8 mouse cellular contexts compared by ENCODE assay signal in the genomic region with DNA sequence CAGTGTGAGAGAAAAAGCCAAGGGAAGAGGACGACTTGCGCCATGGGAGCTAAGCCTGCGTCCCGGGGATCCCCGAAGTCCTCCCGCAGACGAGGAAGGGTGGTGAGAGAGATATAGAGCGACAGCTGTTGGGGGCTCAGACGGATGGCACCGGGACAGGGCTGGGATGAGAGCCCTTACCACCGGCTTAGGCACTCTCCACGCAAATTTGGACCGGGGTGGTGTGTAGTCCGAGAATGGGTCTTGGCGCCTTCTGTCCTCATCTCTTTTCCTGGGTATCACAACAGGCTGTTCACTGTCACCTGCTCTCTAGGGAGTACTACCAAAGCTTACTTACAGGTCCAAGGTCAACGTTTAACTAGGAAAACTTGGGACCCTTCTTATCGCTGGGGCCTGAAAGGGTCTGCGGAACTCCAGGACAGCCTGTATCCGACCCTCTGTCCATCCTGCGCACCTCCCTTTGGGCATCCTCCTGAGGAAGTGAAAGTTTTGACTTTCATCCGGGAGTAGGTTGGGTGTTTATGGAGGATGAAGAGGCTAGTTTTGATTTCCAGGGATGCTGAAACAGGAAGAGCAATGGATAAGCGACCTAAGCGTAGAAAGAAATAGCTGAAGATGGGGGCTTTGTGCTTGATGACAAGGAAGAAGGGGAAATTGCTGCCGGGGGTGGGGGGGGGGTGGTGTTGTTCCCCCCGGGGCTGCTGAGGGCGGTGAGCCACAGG. TPM values are rescaled to one million over a fixed set of nuclear protein-coding genes. Genes with fewer than 3 reads are reported as not detected.
A peak's percentile ranks its signal among the peaks of the same experiment; 100 is the strongest.
DNase-seq lines count a peak whose midpoint lies in the region; ATAC-seq and TF ChIP-seq lines count a peak whose summit lies in the region.

No protein-coding gene starts in this region.

- no peak for DNase-seq in lung, postnatal 25 days (ENCODE audit: low spot score)
- DNase-seq in cerebellum, postnatal 25 days, result peak; percentile 49 to 51
- no peak for DNase-seq in thymus, postnatal 10 days (ENCODE audit: low spot score in 2 of 2)
- DNase-seq in ovary, adult 18-20 months (ENCODE audit: low spot score), result no peak

- H3K27ac ChIP-seq in lung, embryonic 15.5 days, result no peak overlapping the region
- H3K27ac ChIP-seq in hindbrain, embryonic 16.5 days (ENCODE audit: low read depth, low read length), result no peak overlapping the region

- TF ChIP-seq POLR2A in myocyte (IDR thresholded peaks at IDR 0.05; ENCODE audit: insufficient read length, low read depth), result no peak

- H3K27me3 ChIP-seq in lung, embryonic 15.5 days, result peaks cover 54% of the 10 kb centered on the region
- no peaks in the 10 kb centered on the region; the same call in none of the 2 replicates for H3K27me3 ChIP-seq in hindbrain, embryonic 16.5 days (replicated peaks; ENCODE audit: control insufficient read depth, insufficient read depth, low read length)
- H3K27me3 ChIP-seq in myocyte (ENCODE audit: control insufficient read depth, insufficient read depth, insufficient read length), result no peaks in the 10 kb centered on the region

- peaks cover 9% of the 10 kb centered on the region; the same call in 1 of the 2 replicates for H3K4me1 ChIP-seq in lung, embryonic 15.5 days
- H3K4me1 ChIP-seq in hindbrain, embryonic 16.5 days (ENCODE audit: control insufficient read depth, insufficient read depth, low read depth, low read length), result peaks cover 9% of the 10 kb centered on the region

- peak overlapping the region; percentile 67 for H3ac ChIP-seq in myocyte (ENCODE audit: control insufficient read depth, insufficient read length)

- WGBS in lung, embryonic 15.5 days, result under 1% methylated on average over 26 of the region's 26 CpGs
- WGBS in hindbrain, embryonic 16.5 days, result under 1% methylated on average over 26 of the region's 26 CpGs

- H3K36me3 ChIP-seq in lung, embryonic 15.5 days, result no peaks in the 10 kb centered on the region
- no peaks in the 10 kb centered on the region for H3K36me3 ChIP-seq in hindbrain, embryonic 16.5 days (ENCODE audit: control insufficient read depth, insufficient read depth, low read length)
- no peaks in the 10 kb centered on the region for H3K36me3 ChIP-seq in myocyte (ENCODE audit: control insufficient read depth, insufficient read depth)

- H3K9me3 ChIP-seq in lung, embryonic 15.5 days, result no peaks in the 10 kb centered on the region
- no peaks in the 10 kb centered on the region for H3K9me3 ChIP-seq in hindbrain, embryonic 16.5 days (ENCODE audit: control insufficient read depth, low read length)

- H3K4me3 ChIP-seq in lung, embryonic 15.5 days, result peak overlapping the region; percentile 49
- peak overlapping the region; percentile 69 for H3K4me3 ChIP-seq in hindbrain, embryonic 16.5 days (ENCODE audit: low read length)
- H3K4me3 ChIP-seq in myocyte, result peak overlapping the region; percentile 89

- 0 out of 2 replicates have a peak overlapping the region, but pooled peaks have one; percentile 20 for H3K9ac ChIP-seq in lung, embryonic 15.5 days
- H3K9ac ChIP-seq in hindbrain, embryonic 16.5 days (ENCODE audit: low read depth, low read length), result peak overlapping the region; percentile 59

- ATAC-seq in lung, embryonic 15.5 days (ENCODE audit: borderline replicate concordance, extremely low read depth, low FRiP score, low TSS enrichment), result peak; percentile 32
- ATAC-seq in hindbrain, embryonic 16.5 days, result peak; percentile 4; the same call in 1 of the 2 replicates
- no peak for ATAC-seq in monocyte, adult 5-6 weeks (replicated peaks; ENCODE audit: insufficient number of reproducible peaks, low FRiP score, low TSS enrichment, poor library complexity, severe bottlenecking)

- peaks cover 51% of the 10 kb centered on the region for H3K79me2 ChIP-seq in myocyte (ENCODE audit: control insufficient read depth, insufficient read depth)

- H3K4me2 ChIP-seq in lung, embryonic 15.5 days, result peak overlapping the region; percentile 83
- peak overlapping the region; percentile 70 for H3K4me2 ChIP-seq in hindbrain, embryonic 16.5 days (ENCODE audit: low read length)
- peak overlapping the region; percentile 94 for H3K4me2 ChIP-seq in myocyte (ENCODE audit: low read depth)

TF ChIP-seq in myocyte, 11 proteins besides CTCF, POLR2A, EP300 and RAD21:
- no peak for TF ChIP-seq MAX (IDR thresholded peaks at IDR 0.05; ENCODE audit: low read depth)
- TF ChIP-seq SRF (IDR thresholded peaks at IDR 0.05; ENCODE audit: control insufficient read depth, insufficient read length, low read depth), result no peak
- no peak for TF ChIP-seq CEBPB (IDR thresholded peaks at IDR 0.05; ENCODE audit: insufficient read depth, poor library complexity, severe bottlenecking)
- peak in 2 of 3 experiments; percentile 62 to 67 for TF ChIP-seq MYOD1 (IDR thresholded peaks at IDR 0.05; ENCODE audit: control insufficient read depth in 1 of 3, insufficient read length in 2 of 3, low read depth in 2 of 3)
- peak in 2 of 3 experiments; percentile 25 to 78 for TF ChIP-seq MYOG (IDR thresholded peaks at IDR 0.05; ENCODE audit: control insufficient read depth in 1 of 3, insufficient read depth in 1 of 3, insufficient read length in 2 of 3, low read depth in 2 of 3)
- no peak for TF ChIP-seq REST (IDR thresholded peaks at IDR 0.05; ENCODE audit: insufficient read depth, insufficient read length)
- no peak for TF ChIP-seq E2F4 (IDR thresholded peaks at IDR 0.05; ENCODE audit: insufficient read depth)

RNA-seq across cellular contexts. Expression of gene Bdnf, which starts 19.8 kb away (rescaled TPM):
- polyA plus RNA-seq in lung, embryonic 15.5 days (2015; fragmentation: Nextera tagmentation; extraction: Ambion mirVana), result 0.62 and 0.67 TPM in 2 replicates
- polyA plus RNA-seq in hindbrain, embryonic 16.5 days (2015; fragmentation: Nextera tagmentation; extraction: Ambion mirVana), result 5.9 and 7.3 TPM in 2 replicates
- polyA plus RNA-seq in myocyte (2012; fragmentation: generic; extraction: Trizol), result 3.3 TPM
- total RNA-seq in monocyte, adult 5-6 weeks (2017), result not detected in 3 replicates

Comparison
In these comparisons a context has a peak if more than half of its experiments do, and no peak if none do; other contexts are left out.
1. DNase-seq: peak in cerebellum, postnatal 25 days (2 of 2); none in lung, postnatal 25 days (single experiment), thymus, postnatal 10 days (0 of 2) and ovary, adult 18-20 months (single experiment).
2. Peak in every context shown above with its lines, with median percentiles within 50 percentile points of each other: H3K4me2 ChIP-seq and H3K4me3 ChIP-seq.